In the genomic region with DNA sequence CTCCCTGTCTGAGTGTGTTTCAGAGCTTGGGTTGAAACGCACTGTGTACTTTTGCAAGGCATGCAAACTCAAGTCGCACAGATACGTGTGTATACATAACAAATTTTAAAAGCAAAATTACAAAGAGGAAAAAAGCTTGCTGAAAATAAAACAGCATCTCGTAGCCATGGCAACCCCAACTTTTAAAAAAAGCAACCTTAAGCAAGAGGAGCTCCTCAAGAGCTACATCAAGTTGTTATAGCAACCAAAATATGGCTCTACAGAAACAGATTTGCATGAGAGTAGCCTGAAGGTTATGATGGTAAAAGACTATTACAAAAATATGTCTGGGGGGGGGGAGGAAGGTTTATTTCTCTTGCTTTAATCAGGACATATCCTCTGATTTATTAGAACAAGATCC, we compare ENCODE assay signal across 18 mouse cellular contexts.
A peak's percentile ranks its signal among the peaks of the same experiment; 100 is the strongest.
DNase-seq lines count a peak whose midpoint lies in the region; ATAC-seq lines count a peak whose summit lies in the region.
"Had no signal": no experiment of that assay in that cellular context is flagged by ENCODE, and none has a peak within 500 bp of the region (broad histone marks: within the 10 kb centered on the region; RNA-seq: fewer than 3 reads in every experiment).

No protein-coding gene starts in this region.

- no peak for DNase-seq in forebrain, embryonic 11.5 days (ENCODE audit: low spot score)
- peak; percentile 53 for DNase-seq in left cerebral cortex, adult 11 months (ENCODE audit: low spot score)
- DNase-seq in left cerebral cortex, postnatal 4 days = no peak
- peak; percentile 23 to 35 for DNase-seq in frontal cortex, postnatal 10 days (ENCODE audit: low spot score in 2 of 2)
- peak; percentile 60 to 85 for DNase-seq in right cerebral cortex, postnatal 10 days (ENCODE audit: low spot score in 2 of 2)
- no peak for DNase-seq in ovary, postnatal 14 days (ENCODE audit: low spot score)
- DNase-seq: adrenal gland, postnatal 25 days; cerebellum, adult 9-10 months; gastrocnemius, postnatal 25 days; spleen, adult 18-20 months had no signal

- H3K9me3 ChIP-seq in forebrain, embryonic 16.5 days (ENCODE audit: control insufficient read depth, low read length) = no peaks in the 10 kb centered on the region
- H3K9me3 ChIP-seq in forebrain, embryonic 11.5 days (ENCODE audit: control insufficient read depth, low read length) = no peaks in the 10 kb centered on the region
- H3K9me3 ChIP-seq in kidney, embryonic 14.5 days (ENCODE audit: control insufficient read depth, low read length) = no peaks in the 10 kb centered on the region
- H3K9me3 ChIP-seq: hindbrain, embryonic 12.5 days; limb, embryonic 13.5 days had no signal

- no peak overlapping the region for H3K4me2 ChIP-seq in forebrain, embryonic 16.5 days (ENCODE audit: low read length)
- H3K4me2 ChIP-seq in forebrain, embryonic 11.5 days (ENCODE audit: low read depth, low read length, severe bottlenecking) = no peak overlapping the region
- no peak overlapping the region for H3K4me2 ChIP-seq in kidney, embryonic 14.5 days (replicated peaks; ENCODE audit: low read depth, low read length)
- H3K4me2 ChIP-seq: hindbrain, embryonic 12.5 days; limb, embryonic 13.5 days had no signal

- no peak overlapping the region for H3K4me3 ChIP-seq in forebrain, embryonic 16.5 days (replicated peaks; ENCODE audit: low read length)
- no peak overlapping the region for H3K4me3 ChIP-seq in forebrain, embryonic 11.5 days (ENCODE audit: low read depth, low read length)
- H3K4me3 ChIP-seq in kidney, embryonic 14.5 days (ENCODE audit: low read length) = no peak overlapping the region
- H3K4me3 ChIP-seq: hindbrain, embryonic 12.5 days; limb, embryonic 13.5 days had no signal

- ATAC-seq in forebrain, embryonic 16.5 days = peak; percentile 84
- ATAC-seq in forebrain, embryonic 11.5 days (replicated peaks; ENCODE audit: low FRiP score) = no peak
- no peak for ATAC-seq in kidney, embryonic 14.5 days (ENCODE audit: low FRiP score, low TSS enrichment)
- ATAC-seq: activated CD4-positive, CD25-positive, alpha-beta regulatory T cell, adult 4 months; intestine, embryonic 16.5 days; Patski had no signal

- H3K9ac ChIP-seq in forebrain, embryonic 16.5 days (replicated peaks; ENCODE audit: low read depth, low read length) = no peak overlapping the region
- H3K9ac ChIP-seq in forebrain, embryonic 11.5 days (ENCODE audit: low read length) = no peak overlapping the region
- H3K9ac ChIP-seq in kidney, embryonic 14.5 days (ENCODE audit: low read depth, low read length) = no peak overlapping the region
- H3K9ac ChIP-seq: hindbrain, embryonic 12.5 days; limb, embryonic 13.5 days; liver, embryonic 14.5 days had no signal

- H3K36me3 ChIP-seq in forebrain, embryonic 16.5 days (ENCODE audit: control insufficient read depth, insufficient read depth) = no peaks in the 10 kb centered on the region
- H3K36me3 ChIP-seq in forebrain, embryonic 11.5 days (ENCODE audit: control insufficient read depth, insufficient read depth, low read length) = no peaks in the 10 kb centered on the region
- no peaks in the 10 kb centered on the region for H3K36me3 ChIP-seq in kidney, embryonic 14.5 days (ENCODE audit: control insufficient read depth, insufficient read depth, low read length)
- H3K36me3 ChIP-seq: hindbrain, embryonic 12.5 days; limb, embryonic 13.5 days had no signal

- H3K27ac ChIP-seq in forebrain, embryonic 16.5 days (ENCODE audit: low read length) = no peak overlapping the region
- H3K27ac ChIP-seq in forebrain, embryonic 11.5 days (ENCODE audit: low read depth, low read length) = no peak overlapping the region
- no peak overlapping the region for H3K27ac ChIP-seq in kidney, embryonic 14.5 days (ENCODE audit: low read depth, low read length)
- H3K27ac ChIP-seq: hindbrain, embryonic 12.5 days; limb, embryonic 13.5 days; liver, embryonic 14.5 days had no signal

- H3K27me3 ChIP-seq in forebrain, embryonic 16.5 days (replicated peaks; ENCODE audit: control insufficient read depth, insufficient read depth, low read length) = no peaks in the 10 kb centered on the region
- no peaks in the 10 kb centered on the region for H3K27me3 ChIP-seq in forebrain, embryonic 11.5 days (ENCODE audit: control insufficient read depth, insufficient read depth, low read length)
- H3K27me3 ChIP-seq in kidney, embryonic 14.5 days (ENCODE audit: control insufficient read depth, insufficient read depth, low read length) = no peaks in the 10 kb centered on the region
- H3K27me3 ChIP-seq: hindbrain, embryonic 12.5 days; limb, embryonic 13.5 days had no signal

- intact Hi-C loops in left cerebral cortex, postnatal 4 days (cut with DNase I) = no loop called here

- no peaks in the 10 kb centered on the region for H3K4me1 ChIP-seq in forebrain, embryonic 16.5 days (replicated peaks; ENCODE audit: control insufficient read depth, insufficient read depth, low read length)
- no peaks in the 10 kb centered on the region for H3K4me1 ChIP-seq in forebrain, embryonic 11.5 days (replicated peaks; ENCODE audit: control insufficient read depth, insufficient read depth, low read length)
- H3K4me1 ChIP-seq in kidney, embryonic 14.5 days (ENCODE audit: control insufficient read depth, insufficient read depth, low read length) = no peaks in the 10 kb centered on the region
- H3K4me1 ChIP-seq: hindbrain, embryonic 12.5 days; limb, embryonic 13.5 days had no signal

- WGBS in forebrain, embryonic 16.5 days = 77% methylated on average over 4 of the region's 4 CpGs
- WGBS in forebrain, embryonic 11.5 days = 94% methylated on average over 4 of the region's 4 CpGs
- 94% methylated on average over 4 of the region's 4 CpGs for WGBS in kidney, embryonic 14.5 days

Comparison
In these comparisons a context has a peak if more than half of its experiments do, and no peak if none do; other contexts are left out.
1. DNase-seq: peak in left cerebral cortex, adult 11 months (single experiment), frontal cortex, postnatal 10 days (2 of 2) and right cerebral cortex, postnatal 10 days (2 of 2); none in forebrain, embryonic 11.5 days (single experiment), left cerebral cortex, postnatal 4 days (single experiment) and ovary, postnatal 14 days (single experiment).